Mouse (Mus musculus) kidney, adult 18-20 months (tissue): ENCODE data around the gene Xpc.

Experiments used
- DNase-seq: peaks from one replicate; pipeline ENCODE4 v3.0.0; 2021

Gene Xpc

DNA sequence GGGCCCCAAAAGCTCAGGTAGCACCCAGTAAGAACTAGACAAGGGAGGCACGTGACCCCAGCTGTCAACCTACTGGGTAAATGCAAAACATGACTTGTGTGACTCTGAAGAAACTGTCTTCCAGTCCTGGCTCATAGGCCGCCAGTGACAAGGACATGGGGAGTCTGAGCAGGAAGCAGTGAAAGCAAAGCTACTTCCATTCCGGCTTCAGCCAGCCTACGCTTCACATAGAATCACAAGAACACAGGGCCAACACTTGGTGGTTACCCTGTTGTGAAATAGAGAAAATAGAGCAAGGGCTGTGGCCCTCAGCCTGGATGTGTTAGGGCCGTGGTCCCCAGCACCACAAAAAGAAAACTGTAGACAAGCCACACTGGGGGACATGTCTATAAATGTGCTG is 7.1 kb upstream of the Xpc start:
- DNase-seq, result no peak

DNA sequence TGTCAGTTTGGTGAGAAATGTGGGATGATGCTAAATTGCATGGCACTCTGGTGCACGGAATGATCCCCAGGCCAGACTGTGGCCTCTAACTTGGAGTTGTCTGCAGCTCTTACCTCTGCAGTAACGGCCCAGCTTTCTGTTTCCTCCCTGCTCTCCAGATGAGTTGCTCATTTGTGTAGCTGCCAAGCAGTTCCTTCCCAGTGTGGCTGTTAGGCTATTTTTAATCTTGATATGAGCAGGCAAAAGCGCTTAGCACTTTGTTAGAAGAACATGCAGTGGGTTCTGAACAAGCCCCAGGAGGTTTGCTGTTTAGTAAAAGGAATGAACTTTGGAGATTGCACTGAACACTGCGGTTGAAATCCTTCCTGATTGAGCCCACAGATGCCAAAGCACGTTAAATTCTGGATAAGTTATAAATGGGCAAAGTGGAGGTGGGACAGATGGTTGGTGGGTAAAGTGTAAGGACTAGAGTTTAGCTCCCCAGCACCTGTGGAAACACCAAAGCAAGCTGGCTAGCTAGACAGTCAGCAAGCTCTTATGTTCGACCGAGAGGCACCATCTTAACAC is 2.8 kb upstream of the Xpc start:
- no peak for DNase-seq

DNA sequence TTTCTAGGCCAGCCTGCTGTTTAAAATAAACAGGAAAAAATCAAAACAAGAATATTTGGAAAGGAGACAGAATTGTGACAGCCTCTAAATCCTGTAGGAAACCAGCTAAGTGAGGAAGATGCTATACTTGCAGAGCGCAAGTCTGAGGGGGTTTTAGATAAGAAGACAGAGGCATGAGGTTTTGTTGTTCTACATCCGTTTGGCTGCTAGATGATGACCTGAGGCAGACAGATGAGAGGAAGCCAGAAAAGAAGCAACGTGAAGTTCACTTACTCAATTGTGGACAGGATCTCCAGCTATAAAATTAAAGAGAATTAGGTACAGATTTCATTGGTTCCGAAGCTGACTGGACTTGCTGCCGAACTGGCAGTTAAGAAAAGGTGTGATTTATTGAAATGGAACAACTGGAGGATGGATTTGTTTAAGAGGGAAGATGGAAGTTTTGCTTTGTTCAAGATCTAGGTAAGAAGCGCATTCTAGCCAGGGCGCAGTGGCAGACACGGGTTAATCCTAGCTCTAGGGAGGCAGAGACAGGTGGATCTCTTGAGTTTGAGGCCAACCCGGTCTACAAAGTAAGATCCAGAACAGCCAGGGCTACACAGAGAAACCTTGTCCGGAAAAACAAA is 838 bp downstream of the Xpc start:
- DNase-seq, result no peak

DNA sequence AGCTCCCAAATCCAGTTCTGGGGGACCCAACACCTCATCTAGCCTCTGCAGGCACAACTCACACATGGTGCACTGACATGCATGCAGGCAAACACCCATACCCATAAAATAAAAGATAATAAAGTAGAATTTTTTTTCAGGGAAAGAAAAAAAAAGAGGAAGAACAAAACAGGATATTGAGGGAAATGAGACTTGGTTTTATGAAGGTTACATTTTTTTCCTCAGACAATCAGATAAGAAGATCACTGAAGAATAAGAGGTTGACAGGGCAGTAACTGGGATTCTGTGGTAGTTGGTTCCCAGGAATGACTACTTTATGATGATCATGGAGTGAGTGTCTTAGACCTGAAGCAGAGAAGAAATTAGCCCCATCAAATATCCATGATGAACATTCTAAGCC is 1.6 kb downstream of the Xpc start:
- DNase-seq, result no peak

DNA sequence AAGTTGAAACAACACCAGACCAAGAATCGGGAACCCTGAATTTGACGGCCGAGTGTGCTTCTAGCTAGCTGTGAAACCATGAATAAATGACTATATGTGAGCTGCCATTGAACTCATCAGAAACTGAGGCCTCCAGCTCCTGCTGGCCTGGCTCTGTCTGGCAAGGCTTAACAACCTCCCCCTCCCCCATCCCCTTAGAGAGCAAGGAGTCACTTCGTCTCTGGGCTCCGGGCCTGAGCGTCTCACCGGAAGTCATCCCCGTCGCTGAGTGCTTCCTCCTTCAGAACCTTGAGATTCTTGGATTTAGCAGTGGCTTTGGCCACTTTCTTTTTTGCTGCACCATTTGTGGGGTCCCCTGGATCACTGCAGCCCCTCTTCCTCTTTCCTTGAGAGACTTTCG is 5.5 kb downstream of the Xpc start:
- DNase-seq, result no peak

DNA sequence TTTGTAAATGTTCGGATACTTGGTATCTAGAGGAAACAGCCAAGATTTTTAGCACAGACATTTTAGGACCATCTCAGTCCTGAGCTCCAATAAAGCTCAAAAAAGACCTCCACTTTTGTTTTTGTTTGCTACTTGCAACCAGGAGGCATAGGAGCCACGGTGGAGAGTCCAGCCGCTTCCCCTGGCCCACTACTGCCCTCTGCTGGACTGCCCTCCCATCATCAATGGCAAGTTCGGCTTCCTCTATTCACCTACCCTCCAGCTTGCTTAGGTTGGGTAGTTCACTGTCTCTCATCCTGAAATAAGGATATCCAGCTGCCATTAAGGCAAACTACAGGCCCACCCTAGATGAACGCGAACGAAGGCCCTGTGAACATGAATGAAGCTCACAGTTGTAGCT is 6.4 kb downstream of the Xpc start:
- peak; percentile 77 for DNase-seq

DNA sequence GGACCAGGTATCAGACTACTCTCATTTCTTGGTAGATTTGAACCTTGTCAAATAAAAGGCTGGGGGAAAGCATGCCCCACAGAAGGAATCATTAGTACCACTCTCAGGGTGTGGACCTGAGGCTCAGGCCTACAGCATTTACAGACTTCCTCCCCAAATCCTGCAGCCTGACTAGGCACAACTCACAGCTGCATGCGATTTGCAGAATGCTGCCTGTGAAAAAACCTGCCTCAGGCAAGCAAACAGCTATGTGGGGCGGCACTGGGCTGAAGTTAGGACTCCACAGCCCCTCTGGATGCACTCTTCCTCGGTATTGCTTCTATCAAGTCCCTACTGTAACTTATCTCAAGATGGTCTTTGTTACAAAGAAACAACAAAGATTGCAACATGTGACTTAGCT is 7.6 kb downstream of the Xpc start:
- DNase-seq, result no peak

DNA sequence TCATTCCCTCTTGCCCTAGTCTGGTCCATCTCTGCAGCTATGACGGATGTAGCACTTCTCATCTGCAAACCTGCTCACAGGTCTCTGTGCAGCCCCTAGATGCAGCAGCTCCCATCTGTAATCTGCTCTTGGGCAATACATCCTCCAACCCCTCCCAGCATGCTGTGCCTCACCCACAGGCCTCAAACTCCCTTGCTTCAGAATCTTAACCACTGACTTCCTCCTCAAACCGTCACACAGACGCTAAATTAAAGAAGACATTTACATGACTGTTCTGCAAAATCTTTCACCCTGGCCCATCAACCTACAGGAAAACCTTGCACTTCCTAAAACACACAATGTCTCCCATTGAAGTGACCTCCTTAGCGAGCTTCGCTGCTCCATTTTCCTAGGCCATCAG is 9.7 kb downstream of the Xpc start:
- DNase-seq, result no peak

DNA sequence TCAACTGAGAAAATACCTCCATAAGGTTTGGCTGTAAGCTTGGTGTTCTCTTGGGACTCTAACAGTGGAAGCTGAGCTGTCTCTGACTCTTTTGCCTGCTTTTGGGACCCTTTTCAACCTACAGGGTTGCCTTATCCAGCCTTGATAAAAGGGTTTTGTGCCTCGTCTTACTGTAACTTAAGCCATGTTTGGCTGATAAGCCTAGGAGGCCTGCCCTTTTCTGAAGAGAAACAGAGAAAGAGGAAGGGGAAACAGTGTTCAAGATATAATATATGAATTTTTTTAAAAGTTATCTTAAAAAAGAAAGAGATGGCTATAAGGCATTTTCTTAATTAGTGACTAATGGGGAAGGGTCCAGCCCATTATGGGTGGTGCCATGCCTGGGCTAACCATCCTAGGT is 12.4 kb downstream of the Xpc start:
- DNase-seq, result no peak

DNA sequence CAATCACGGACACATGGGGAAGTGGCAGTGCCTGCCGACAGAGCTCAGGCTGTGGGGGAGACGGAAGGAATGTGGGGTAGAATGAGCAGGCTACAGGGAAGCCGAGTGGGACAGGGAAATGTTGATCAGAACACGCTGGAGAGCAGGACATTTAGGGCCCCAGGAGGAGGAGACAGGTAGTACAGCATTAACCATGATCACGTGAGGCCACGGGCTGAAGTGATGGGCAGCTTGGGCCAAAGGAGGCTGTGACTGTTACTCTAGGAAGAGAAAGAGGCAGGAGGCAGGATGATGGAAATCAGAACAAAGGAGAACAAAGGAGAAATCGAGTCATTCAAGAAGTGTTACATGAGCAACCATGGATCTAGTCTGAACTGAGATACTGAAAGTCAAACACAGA is 21.2 kb downstream of the Xpc start:
- DNase-seq, result no peak

DNA sequence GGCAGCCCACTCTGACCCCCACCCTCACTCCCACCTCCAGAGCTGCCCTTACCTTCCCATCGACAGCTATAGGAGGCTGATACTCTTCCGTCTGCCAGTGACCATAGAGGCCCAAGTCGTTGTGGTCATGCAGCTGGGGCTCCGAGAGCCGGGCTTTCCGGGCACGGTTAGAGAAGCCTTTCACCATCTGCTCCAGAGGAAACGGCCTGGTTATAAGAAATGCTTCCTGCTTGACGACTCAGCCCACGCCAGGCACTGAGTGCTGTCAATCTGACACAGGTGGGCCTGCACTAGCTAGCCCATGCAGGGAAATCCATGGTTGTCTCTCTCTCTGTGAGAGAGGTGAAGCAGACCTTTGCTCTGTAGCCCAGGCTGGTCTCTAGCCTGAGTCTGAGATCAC is 22.6 kb downstream of the Xpc start:
- DNase-seq, result no peak

DNA sequence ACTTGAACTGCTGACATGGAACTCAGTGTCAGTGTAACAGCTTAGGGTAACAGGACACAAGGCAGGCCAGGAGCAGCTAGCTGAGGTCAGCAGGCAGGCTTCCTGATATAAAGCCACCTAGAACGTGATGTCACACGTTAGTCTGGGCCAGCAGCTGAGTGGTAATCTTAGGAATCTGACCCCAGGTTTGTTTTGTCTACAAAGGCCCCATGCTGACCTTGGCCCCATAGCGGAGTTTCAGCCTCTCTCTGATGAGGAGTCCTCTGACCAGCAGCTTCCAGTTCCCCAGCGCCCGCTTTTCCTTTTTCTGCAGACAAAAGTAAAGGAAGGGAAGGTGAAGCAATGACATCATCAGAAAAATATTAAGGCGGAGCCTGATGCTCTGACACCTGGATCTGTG is 24.7 kb downstream of the Xpc start:
- no peak for DNase-seq

DNA sequence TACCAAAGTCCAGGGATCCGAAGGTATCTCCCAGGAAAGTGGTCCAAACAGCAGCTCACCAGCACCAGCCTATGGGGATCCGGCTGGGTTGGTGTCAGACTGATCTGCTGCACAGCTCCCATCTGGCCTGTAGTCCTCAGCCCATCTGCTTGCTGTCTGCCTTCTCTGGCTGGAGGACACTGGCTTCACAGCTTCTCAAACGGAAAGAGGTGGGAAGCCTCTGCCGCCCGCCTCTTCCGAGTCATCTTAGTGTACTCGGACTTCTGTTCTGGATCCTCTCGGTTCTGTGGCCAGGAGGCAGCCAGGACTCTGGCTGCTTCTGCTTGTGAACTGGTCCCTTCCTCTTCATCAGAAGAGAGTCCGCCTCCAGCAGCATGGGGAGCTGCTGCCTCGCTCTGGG is 25.8 kb downstream of the Xpc start:
- DNase-seq, result no peak

DNA sequence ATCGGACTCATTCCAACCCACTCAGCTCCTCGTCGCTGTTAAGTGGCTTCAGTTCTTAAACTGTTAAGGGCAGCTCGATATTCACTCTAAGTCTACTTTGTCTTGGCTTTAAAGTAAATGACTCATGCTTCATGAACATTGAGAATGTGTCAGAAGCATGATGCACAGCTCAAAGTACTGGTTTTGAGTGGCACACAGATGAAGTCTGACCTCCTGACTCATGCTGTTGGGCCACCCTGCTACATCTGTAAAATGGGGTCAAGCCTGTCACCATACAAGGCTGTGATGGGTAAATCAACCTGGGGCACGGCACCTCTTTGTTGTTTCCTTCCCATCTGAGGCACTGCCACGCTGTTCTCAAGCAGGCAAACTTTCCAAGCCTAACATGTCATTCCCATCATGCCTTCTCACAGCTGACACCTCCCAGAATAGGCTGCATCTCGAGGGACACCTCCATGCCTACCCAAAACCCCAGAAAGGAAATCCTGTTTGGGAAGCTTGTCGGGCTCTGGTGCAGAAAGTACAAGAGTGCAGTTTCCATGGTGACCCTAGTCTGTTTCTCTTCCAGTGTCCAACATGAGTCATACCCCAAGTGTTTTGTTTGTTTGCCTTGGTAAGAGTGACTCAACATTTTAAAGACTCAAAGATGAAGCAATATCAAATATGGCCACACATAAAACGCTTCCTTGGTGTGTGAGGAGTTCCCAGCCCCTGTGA is 27.0 kb downstream of the Xpc start:
- DNase-seq, result no peak

DNA sequence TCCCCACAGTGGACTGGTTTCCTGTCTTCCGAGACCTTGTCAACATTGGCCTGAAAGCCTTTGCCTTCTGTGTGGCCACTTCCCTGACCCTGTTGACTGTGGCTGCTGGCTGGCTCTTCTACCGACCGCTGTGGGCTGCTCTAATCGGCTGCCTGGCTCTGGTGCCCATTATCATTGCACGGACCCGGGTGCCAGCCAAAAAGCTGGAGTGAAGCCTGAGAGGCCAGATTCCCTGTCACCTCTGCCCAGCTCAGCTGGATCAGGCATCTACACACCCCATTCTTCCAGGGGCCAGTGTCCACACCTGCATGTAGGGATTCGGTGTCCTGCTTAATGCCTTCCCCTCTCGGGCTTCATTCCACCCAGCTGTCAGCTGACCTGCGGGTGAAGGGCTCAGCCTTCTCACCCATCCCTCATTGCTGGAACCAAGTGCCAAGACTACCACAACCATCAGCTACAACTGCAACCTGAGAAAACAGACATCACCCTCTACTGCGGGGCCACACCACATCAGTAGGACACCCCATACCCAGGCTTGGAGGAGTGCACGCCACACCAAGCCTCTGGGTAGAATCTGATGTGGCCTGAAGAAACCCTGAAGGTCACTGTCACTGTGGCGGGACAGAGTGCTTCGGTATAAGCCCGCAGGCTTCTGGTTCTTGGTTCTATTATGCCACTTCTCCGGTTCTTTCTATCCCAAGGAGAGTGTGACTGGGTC is 28.8 kb downstream of the Xpc start:
- no peak for DNase-seq

DNA sequence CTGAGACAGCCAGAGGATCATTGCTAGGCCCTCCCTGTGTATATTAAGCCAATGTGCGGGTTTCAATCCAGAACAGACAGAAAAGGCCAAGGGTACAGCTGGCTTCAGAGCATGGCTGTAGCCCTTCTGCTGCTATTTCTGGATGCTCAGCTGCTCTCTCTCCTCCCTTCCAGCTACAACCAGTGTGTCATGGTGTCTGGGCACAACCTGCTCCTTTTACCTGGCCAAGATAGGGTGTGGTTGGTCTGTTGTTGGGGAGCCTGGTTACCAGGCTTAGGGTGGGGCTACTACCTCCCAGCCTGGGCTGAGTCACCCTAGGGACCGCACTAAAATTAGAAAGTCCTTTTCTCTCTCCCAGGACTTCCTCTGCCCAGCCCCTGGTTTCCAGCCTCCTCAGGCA is 32.3 kb downstream of the Xpc start:
- no peak for DNase-seq

DNA sequence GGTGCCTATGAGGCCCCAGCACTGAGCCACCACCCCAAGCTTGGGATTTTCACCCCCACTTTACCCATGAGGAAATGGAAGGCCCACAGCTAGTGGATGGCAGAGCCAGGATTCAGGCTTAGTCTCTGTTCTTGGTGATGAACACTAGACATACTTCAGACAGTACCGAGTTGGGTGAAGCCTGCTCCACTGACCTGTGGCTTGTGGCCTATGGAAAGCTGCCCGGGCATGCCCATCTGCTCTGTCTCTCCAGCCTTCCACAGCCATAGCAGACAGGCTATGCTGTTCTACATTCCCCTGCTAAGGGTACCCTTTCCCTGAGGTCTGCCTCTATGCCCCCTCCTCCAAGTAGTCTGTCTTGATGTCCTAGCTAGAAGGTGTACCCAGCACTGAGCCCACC is 39.1 kb downstream of the Xpc start:
- DNase-seq, result no peak

DNA sequence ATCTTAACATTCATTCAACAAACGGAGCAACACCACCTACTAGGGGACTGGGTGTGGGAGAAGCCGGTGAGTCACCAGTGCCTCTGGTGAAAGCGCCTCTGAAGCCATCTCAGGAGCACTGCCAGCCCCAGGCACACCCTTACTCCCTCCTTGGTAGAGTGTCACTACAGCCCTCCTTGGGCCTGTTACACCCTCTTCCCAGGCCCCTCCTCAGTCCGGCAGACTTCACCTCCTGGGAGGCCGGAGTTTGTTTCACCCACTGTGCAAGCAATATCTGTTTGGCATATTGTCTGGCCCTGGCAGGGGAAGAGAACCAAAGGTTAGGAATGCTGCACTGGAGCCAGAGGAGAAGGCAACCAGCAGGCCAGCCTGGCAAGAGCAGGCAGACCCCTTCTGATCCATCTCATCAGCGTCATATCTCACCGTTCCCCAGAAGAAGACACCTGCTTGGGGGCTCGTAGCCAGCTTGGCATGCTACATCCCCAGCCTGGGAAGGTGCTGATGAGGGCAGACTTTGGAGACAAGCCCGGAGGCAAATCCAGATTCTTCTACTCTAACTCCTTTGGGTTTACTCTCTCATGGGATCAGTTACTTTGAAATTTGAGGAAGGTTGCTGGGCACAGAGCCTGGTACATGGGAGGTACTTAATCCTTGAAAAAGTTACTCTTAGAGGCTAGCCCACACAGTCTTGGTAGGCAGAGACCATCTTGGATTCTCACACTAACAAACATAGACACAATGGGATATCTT is 41.1 kb downstream of the Xpc start:
- no peak for DNase-seq

DNA sequence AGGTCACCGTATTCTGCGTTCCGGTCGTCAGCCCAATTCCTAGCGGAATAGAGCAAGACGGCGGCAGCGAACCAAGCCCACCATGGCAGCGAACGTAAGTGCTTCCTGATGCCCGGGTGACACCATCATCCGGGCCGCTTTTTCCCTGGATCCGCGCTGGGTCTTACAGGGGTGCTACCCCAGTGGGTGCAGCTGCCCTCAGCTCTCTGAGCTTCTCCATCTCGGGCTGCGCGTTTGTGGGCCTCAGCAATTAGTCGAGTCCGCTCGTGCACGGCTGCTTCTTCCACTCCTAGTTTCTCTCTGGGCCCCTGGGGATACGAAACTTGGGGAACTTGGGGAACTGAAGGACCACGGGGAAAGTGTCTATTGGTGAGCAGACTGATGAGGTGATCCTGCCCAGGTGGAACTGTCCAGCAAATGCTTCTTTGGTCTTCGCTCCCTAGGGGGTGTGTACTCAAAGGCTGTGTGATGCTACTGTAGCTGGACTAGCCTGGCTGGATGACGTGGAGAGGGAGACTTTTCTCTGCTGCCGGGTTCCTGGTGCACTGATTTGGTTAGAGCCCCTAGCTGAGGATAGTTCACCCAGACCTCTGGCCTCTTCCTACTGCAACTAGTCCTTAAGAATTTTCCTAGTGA is 41.8 kb downstream of the Xpc start:
- DNase-seq, result peak; percentile 12

DNA sequence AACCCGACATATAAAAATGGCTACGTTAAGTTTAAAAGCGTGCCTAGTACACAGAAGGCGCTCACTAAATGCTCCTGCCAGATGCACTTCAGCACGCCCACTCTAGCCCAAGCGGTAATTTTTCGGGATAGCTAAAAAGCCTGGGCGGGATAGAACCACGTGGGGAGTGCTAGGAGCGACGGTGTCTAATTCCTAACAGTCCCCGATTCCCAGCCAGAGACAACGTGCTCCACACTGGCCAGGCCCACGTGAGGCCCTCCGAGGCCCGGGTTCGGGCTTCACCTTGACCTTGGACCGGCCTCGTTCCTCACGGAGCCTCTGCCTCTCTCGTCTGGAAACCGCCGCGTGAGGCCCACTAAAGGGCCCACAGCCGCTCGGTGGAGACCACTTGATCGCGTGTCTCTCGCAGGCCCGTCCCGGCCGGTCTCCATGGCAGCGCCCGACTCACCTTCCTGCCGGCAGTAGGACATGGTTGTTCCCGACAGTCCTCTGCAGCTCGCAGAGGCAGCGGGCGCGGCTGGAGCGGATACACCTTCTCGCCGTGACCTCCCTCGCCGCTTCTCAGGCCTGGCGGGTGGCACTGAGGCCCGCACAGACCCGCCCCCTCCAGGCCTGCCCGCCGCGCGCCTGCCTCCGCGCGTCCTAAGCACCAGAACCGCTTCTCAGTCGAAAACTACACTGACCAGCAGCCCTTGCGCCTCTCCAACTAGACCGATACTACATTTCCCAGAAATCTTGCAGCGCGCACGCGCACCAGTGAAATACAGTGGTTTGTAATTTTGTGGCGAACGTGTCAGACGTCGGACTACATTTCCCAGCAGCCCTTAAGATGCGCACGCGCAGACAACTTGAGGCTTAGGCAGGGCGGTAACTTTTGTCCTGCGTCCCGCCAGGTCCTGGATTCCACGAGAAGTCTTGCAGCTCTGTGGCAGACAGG is 42.6 kb downstream of the Xpc start, which contains the start of the genes Chchd4 and Tmem43:
Gene Chchd4, minus strand, starts transcription at position 679 of the 937 bp plus-strand sequence.
Gene Tmem43, plus strand, starts transcription at position 836 of the 937 bp plus-strand sequence.
- DNase-seq, result peak; percentile 99

DNA sequence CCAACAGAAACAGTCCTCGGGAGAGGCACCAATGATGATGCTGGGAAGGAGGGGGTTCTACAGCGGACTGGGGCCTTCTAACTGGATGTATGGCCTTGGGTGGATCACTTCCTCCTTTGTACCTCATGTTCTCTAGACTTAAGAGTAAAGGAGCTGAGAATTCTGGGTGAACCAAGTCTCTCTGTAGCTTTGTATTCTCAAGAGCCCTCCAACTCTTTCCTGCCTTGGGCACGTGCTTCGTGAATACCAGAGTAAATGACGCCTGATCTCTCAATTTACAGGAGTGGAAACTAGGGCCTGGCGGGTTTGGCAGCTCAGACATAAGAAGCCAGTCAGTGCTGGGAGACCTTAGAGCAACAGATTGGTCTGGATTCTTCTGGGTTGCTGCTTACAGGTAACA is 43.4 kb downstream of the Xpc start:
- peak; percentile 19 for DNase-seq
